Comparison of ENCODE assay signal across 29 mouse cellular contexts in the genomic region with DNA sequence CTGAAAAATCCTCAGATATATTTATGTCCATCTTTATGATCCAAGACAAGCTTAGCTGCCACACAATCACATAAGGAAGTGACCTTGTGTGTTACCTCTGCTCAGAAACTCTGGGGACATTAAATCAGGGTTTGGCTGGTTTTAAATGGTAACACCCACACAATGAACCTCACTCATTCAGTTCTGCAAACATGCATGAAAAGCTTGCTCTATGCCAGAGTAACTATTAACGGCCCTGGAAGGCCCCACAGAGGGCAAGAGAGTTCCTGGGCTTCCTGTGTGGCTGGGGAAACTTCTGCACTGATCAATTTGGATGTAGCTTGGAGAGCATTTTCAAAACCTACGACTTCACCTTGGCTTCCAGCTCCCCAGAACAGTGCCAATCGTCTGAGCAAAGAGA. TPM values are rescaled to one million over a fixed set of nuclear protein-coding genes. Genes with fewer than 3 reads are reported as not detected.
DNase-seq lines count a peak whose midpoint lies in the region; ATAC-seq lines count a peak whose summit lies in the region.
"Had no signal": no experiment of that assay in that cellular context is flagged by ENCODE, and none has a peak within 500 bp of the region (broad histone marks: within the 10 kb centered on the region; RNA-seq: fewer than 3 reads in every experiment).

No protein-coding gene starts in this region.

- no peak overlapping the region for H3K9ac ChIP-seq in liver, embryonic 16.5 days (ENCODE audit: low read depth, low read length)
- H3K9ac ChIP-seq in forebrain, embryonic 14.5 days (ENCODE audit: low read length), result no peak overlapping the region
- H3K9ac ChIP-seq: embryonic facial prominence, embryonic 13.5 days; hindbrain, embryonic 14.5 days; kidney, embryonic 15.5 days; limb, embryonic 15.5 days; liver, embryonic 14.5 days; lung, embryonic 14.5 days; midbrain, embryonic 15.5 days; neural tube, embryonic 15.5 days had no signal

- no peaks in the 10 kb centered on the region for H3K4me1 ChIP-seq in liver, embryonic 16.5 days (ENCODE audit: control insufficient read depth, low read depth, low read length)
- no peaks in the 10 kb centered on the region for H3K4me1 ChIP-seq in forebrain, embryonic 14.5 days (ENCODE audit: control insufficient read depth, insufficient read depth, low read length)
- H3K4me1 ChIP-seq: embryonic facial prominence, embryonic 13.5 days; forebrain, embryonic 10.5 days; kidney, embryonic 15.5 days; limb, embryonic 15.5 days; midbrain, embryonic 10.5 days; midbrain, embryonic 15.5 days; neural tube, embryonic 15.5 days had no signal

- peak; percentile 60 for DNase-seq in heart, adult 11 months
- DNase-seq in heart, postnatal 25 days (ENCODE audit: low spot score), result no peak
- DNase-seq in liver, result no peak
- DNase-seq in forebrain, embryonic 14.5 days (ENCODE audit: low spot score), result no peak
- DNase-seq in gastrocnemius, postnatal 10 days, result no peak
- DNase-seq: adrenal gland, adult 8-10 months; cerebellum, adult 9-10 months; cerebellum, postnatal 36 days; embryo, embryonic 11 days; gastrocnemius, postnatal 25 days; heart, adult 18-20 months; lung, embryonic 14.5 days; lung, postnatal 14 days; retina, postnatal 1 day; right cerebral cortex, postnatal 14 days; thymus, postnatal 14 days had no signal

- intact Hi-C loops in heart, postnatal 25 days (cut with DNase I), result loop anchor here (10.0 kb wide), 1 partner anchor 47 kb away; no protein-coding TSS in a partner anchor

- H3K27ac ChIP-seq in liver, embryonic 16.5 days (ENCODE audit: low read length), result no peak overlapping the region
- peak overlapping the region; percentile 61 for H3K27ac ChIP-seq in macrophage
- no peak overlapping the region for H3K27ac ChIP-seq in forebrain, embryonic 14.5 days (ENCODE audit: low read depth, low read length)
- H3K27ac ChIP-seq: embryonic facial prominence, embryonic 13.5 days; forebrain, embryonic 10.5 days; hindbrain, embryonic 14.5 days; kidney, embryonic 15.5 days; limb, embryonic 15.5 days; liver, embryonic 14.5 days; midbrain, embryonic 10.5 days; midbrain, embryonic 15.5 days; neural tube, embryonic 15.5 days had no signal

- H3K27me3 ChIP-seq in liver, embryonic 16.5 days (ENCODE audit: control insufficient read depth, insufficient read depth, low read depth, low read length), result no peaks in the 10 kb centered on the region
- no peaks in the 10 kb centered on the region for H3K27me3 ChIP-seq in forebrain, embryonic 14.5 days (replicated peaks; ENCODE audit: control insufficient read depth, insufficient read depth, low read length)
- H3K27me3 ChIP-seq: embryonic facial prominence, embryonic 13.5 days; kidney, embryonic 15.5 days; limb, embryonic 15.5 days; midbrain, embryonic 15.5 days; neural tube, embryonic 15.5 days had no signal

- H3K4me2 ChIP-seq in liver, embryonic 16.5 days (ENCODE audit: low read depth, low read length), result 0 out of 2 replicates have a peak overlapping the region, but pooled peaks have one; percentile 1
- H3K4me2 ChIP-seq in forebrain, embryonic 14.5 days (ENCODE audit: low read length), result no peak overlapping the region
- H3K4me2 ChIP-seq: embryonic facial prominence, embryonic 13.5 days; heart, embryonic 11.5 days; hindbrain, embryonic 14.5 days; kidney, embryonic 15.5 days; limb, embryonic 15.5 days; lung, embryonic 14.5 days; midbrain, embryonic 15.5 days; neural tube, embryonic 15.5 days had no signal

- no peak overlapping the region for H3K4me3 ChIP-seq in liver, embryonic 16.5 days (ENCODE audit: low read depth, low read length)
- peak overlapping the region; percentile 33 for H3K4me3 ChIP-seq in macrophage (ENCODE audit: inconsistent target)
- no peak overlapping the region for H3K4me3 ChIP-seq in forebrain, embryonic 14.5 days (ENCODE audit: low read depth, low read length)
- H3K4me3 ChIP-seq: embryonic facial prominence, embryonic 13.5 days; forebrain, embryonic 10.5 days; kidney, embryonic 15.5 days; limb, embryonic 15.5 days; midbrain, embryonic 10.5 days; midbrain, embryonic 15.5 days; neural tube, embryonic 15.5 days had no signal

- WGBS in liver, embryonic 16.5 days (ENCODE audit: insufficient replicate concordance), result 21% methylated on average over 3 of the region's 3 CpGs
- 19% methylated on average over 3 of the region's 3 CpGs for WGBS in macrophage (ENCODE audit: missing documents)
- WGBS in forebrain, embryonic 14.5 days, result 58% methylated on average over 3 of the region's 3 CpGs

- no peaks in the 10 kb centered on the region for H3K36me3 ChIP-seq in liver, embryonic 16.5 days (ENCODE audit: control insufficient read depth, insufficient read depth)
- peaks cover 38% of the 10 kb centered on the region for H3K36me3 ChIP-seq in macrophage (ENCODE audit: inconsistent target)
- H3K36me3 ChIP-seq in forebrain, embryonic 14.5 days (ENCODE audit: control insufficient read depth, insufficient read depth, low read length), result no peaks in the 10 kb centered on the region
- H3K36me3 ChIP-seq: embryonic facial prominence, embryonic 13.5 days; forebrain, embryonic 10.5 days; kidney, embryonic 15.5 days; limb, embryonic 15.5 days; midbrain, embryonic 10.5 days; midbrain, embryonic 15.5 days; neural tube, embryonic 15.5 days had no signal

- no peaks in the 10 kb centered on the region for H3K9me3 ChIP-seq in liver, embryonic 16.5 days (replicated peaks; ENCODE audit: control insufficient read depth, low read length)
- no peaks in the 10 kb centered on the region for H3K9me3 ChIP-seq in forebrain, embryonic 14.5 days (replicated peaks; ENCODE audit: control insufficient read depth, low read length)
- H3K9me3 ChIP-seq: embryonic facial prominence, embryonic 13.5 days; forebrain, embryonic 10.5 days; kidney, embryonic 15.5 days; limb, embryonic 15.5 days; midbrain, embryonic 10.5 days; midbrain, embryonic 15.5 days; neural tube, embryonic 15.5 days had no signal

- no peak for ATAC-seq in liver, embryonic 16.5 days (ENCODE audit: low read depth)
- ATAC-seq in activated CD4-positive, CD25-positive, alpha-beta regulatory T cell, adult 4 months, result peak; percentile 22
- no peak for ATAC-seq in forebrain, embryonic 14.5 days
- ATAC-seq: midbrain, embryonic 15.5 days had no signal

- peaks cover 43% of the 10 kb centered on the region for H3K79me2 ChIP-seq in macrophage (ENCODE audit: inconsistent target)

RNA-seq across cellular contexts. Expression of a gene that starts 1.1 kb away (rescaled TPM):
- total RNA-seq in heart, postnatal 25 days (2021), result under 1 TPM; 0.73 to 0.78 TPM
- 0.86 and 1.5 TPM in 2 replicates for polyA plus RNA-seq in liver, embryonic 16.5 days (2015; fragmentation: Nextera tagmentation; extraction: Ambion mirVana)
- 10 to 100 TPM; 54.0 to 63.2 TPM for polyA plus RNA-seq in activated CD4-positive, CD25-positive, alpha-beta regulatory T cell, adult 4 months (2017; shearing (Covaris generic))
- 100 to 1,000 TPM in 23 of 26 experiments, 10 to 100 TPM in 3; 58.6 to 892 (median 270) TPM for total RNA-seq in macrophage (2018; cell fraction: chromatin; rRNA removed)
- 100 to 1,000 TPM in 13 of 26 experiments, 10 to 100 TPM in 13; 50.0 to 258 (median 139) TPM for total RNA-seq in macrophage (2018; cell fraction: cytosol; rRNA removed)
- 1,000 to 10,000 TPM in 1 of 26 experiments, 100 to 1,000 TPM in 25; 183 to 1,172 (median 450) TPM for total RNA-seq in macrophage (2018; cell fraction: nucleus; rRNA removed)
- polyA plus RNA-seq in macrophage (2018), result 71.6 to 79.1 TPM (median 72.3 TPM) in 3 replicates
- polyA plus RNA-seq in forebrain, embryonic 14.5 days (2014; fragmentation: Nextera tagmentation; extraction: Ambion mirVana), result 0.33 and 0.36 TPM in 2 replicates
- total RNA-seq in gastrocnemius, postnatal 10 days (2021), result under 1 TPM; 0.68 to 0.75 TPM

RNA-seq across cellular contexts. Expression of a gene that starts 27.7 kb away (rescaled TPM):
- total RNA-seq in heart, postnatal 25 days (2021), result 1 to 10 TPM in 1 of 2 experiments, under 1 TPM in 1; 0.73 to 1.1 TPM
- polyA plus RNA-seq in liver, embryonic 16.5 days (2015; fragmentation: Nextera tagmentation; extraction: Ambion mirVana), result 0.42 and 0.89 TPM in 2 replicates
- 1 to 10 TPM; 6.7 to 8.7 TPM for polyA plus RNA-seq in activated CD4-positive, CD25-positive, alpha-beta regulatory T cell, adult 4 months (2017; shearing (Covaris generic))
- 10 to 100 TPM in 21 of 26 experiments, 1 to 10 TPM in 5; 7.8 to 35.0 (median 21.2) TPM for total RNA-seq in macrophage (2018; cell fraction: chromatin; rRNA removed)
- 10 to 100 TPM; 25.8 to 52.1 (median 33.5) TPM for total RNA-seq in macrophage (2018; cell fraction: cytosol; rRNA removed)
- 10 to 100 TPM; 14.4 to 72.8 (median 43.7) TPM for total RNA-seq in macrophage (2018; cell fraction: nucleus; rRNA removed)
- polyA plus RNA-seq in macrophage (2018), result 28.2 to 115 TPM (median 31.4 TPM) in 3 replicates
- 0.38 and 0.48 TPM in 2 replicates for polyA plus RNA-seq in forebrain, embryonic 14.5 days (2014; fragmentation: Nextera tagmentation; extraction: Ambion mirVana)
- 1 to 10 TPM; 1.8 to 2.3 TPM for total RNA-seq in gastrocnemius, postnatal 10 days (2021)

RNA-seq across cellular contexts. Expression of a gene that starts 37.7 kb away (rescaled TPM):
- 10 to 100 TPM; 19.1 to 19.4 TPM for total RNA-seq in heart, postnatal 25 days (2021)
- polyA plus RNA-seq in liver, embryonic 16.5 days (2015; fragmentation: Nextera tagmentation; extraction: Ambion mirVana), result 12.9 and 13.3 TPM in 2 replicates
- 1 to 10 TPM; 1.7 to 2.2 TPM for polyA plus RNA-seq in activated CD4-positive, CD25-positive, alpha-beta regulatory T cell, adult 4 months (2017; shearing (Covaris generic))
- total RNA-seq in macrophage (2018; cell fraction: chromatin; rRNA removed), result 10 to 100 TPM; 33.8 to 92.4 (median 48.7) TPM
- 10 to 100 TPM; 10.9 to 21.0 (median 16.7) TPM for total RNA-seq in macrophage (2018; cell fraction: cytosol; rRNA removed)
- total RNA-seq in macrophage (2018; cell fraction: nucleus; rRNA removed), result 10 to 100 TPM; 23.2 to 81.6 (median 31.8) TPM
- 12.5 to 16.6 TPM (median 14.3 TPM) in 3 replicates for polyA plus RNA-seq in macrophage (2018)
- polyA plus RNA-seq in forebrain, embryonic 14.5 days (2014; fragmentation: Nextera tagmentation; extraction: Ambion mirVana), result 4.5 and 5.6 TPM in 2 replicates
- total RNA-seq in gastrocnemius, postnatal 10 days (2021), result 10 to 100 TPM; 38.2 to 48.7 TPM

Comparison
In these comparisons a context has a peak if more than half of its experiments do, and no peak if none do; other contexts are left out.
1. RNA of a gene that starts 1.1 kb away (polyA plus RNA-seq): 71.6 to 79.1 TPM in macrophage and 54.0 to 63.2 TPM in activated CD4-positive, CD25-positive, alpha-beta regulatory T cell, adult 4 months; 0.86 to 1.5 TPM in liver, embryonic 16.5 days and 0.33 to 0.36 TPM in forebrain, embryonic 14.5 days; every median in the first group is over 10 times any median in the second.